Mouse (Mus musculus) layer of hippocampus, adult 18-20 months (tissue): Measurements from ENCODE around the gene Arfrp1. TPM values are rescaled to one million over a fixed set of nuclear protein-coding genes. Genes with fewer than 3 reads are reported as not detected.

Experiments
- DNase-seq, 2 experiments: peaks; one replicate each; pipeline ENCODE4 v3.0.0; 2022; ENCODE audit warnings: low spot score in 2 of 2
- total RNA-seq, 2 experiments: library from RNA; stranded (reverse); gene quantifications; 2 replicates each; pipeline ENCODE4 v1.2.3; 2021

Gene Arfrp1
- total RNA-seq, 2 experiments from 2014 or later, result 41.1 to 46.0 TPM

GRCm38 (mm10) chr2:181378701-181379100, 13.5 kb upstream of the Arfrp1 start:
- no peak for DNase-seq

- no peak for DNase-seq
These were observed 12.0 kb upstream of the Arfrp1 start for GRCm38 (mm10) chr2:181377230-181377629.

- DNase-seq, result no peak
These were observed 10.6 kb upstream of the Arfrp1 start for GRCm38 (mm10) chr2:181375787-181376186.

GRCm38 (mm10) chr2:181370001-181370400, 4.8 kb upstream of the Arfrp1 start:
- no peak for DNase-seq

- DNase-seq, result no peak
These were observed 461 bp upstream of the Arfrp1 start for GRCm38 (mm10) chr2:181365655-181366075.

GRCm38 (mm10) chr2:181364487-181364859, 731 bp downstream of the Arfrp1 start:
- DNase-seq, result no peak

GRCm38 (mm10) chr2:181363946-181364345, 1.3 kb downstream of the Arfrp1 start:
- no peak for DNase-seq

- no peak for DNase-seq
These were observed 8.4 kb downstream of the Arfrp1 start for GRCm38 (mm10) chr2:181356780-181357179.

- no peak for DNase-seq
These were observed 22.4 kb downstream of the Arfrp1 start for GRCm38 (mm10) chr2:181342766-181343165.

GRCm38 (mm10) chr2:181340426-181340825, 24.8 kb downstream of the Arfrp1 start:
- no peak for DNase-seq

GRCm38 (mm10) chr2:181334023-181334422, 31.2 kb downstream of the Arfrp1 start:
- peak; percentile 37 to 87 for DNase-seq

GRCm38 (mm10) chr2:181332542-181332941, 32.7 kb downstream of the Arfrp1 start:
- DNase-seq, result no peak

GRCm38 (mm10) chr2:181326098-181326497, 39.1 kb downstream of the Arfrp1 start:
- DNase-seq, result no peak

- no peak for DNase-seq
These were observed 43.1 kb downstream of the Arfrp1 start for GRCm38 (mm10) chr2:181322136-181322535.

- no peak for DNase-seq
These were observed 45.1 kb downstream of the Arfrp1 start for GRCm38 (mm10) chr2:181320103-181320499.

- peak; percentile 71 to 83 for DNase-seq
These were observed 45.7 kb downstream of the Arfrp1 start, which contains the start of gene Rtel1 for GRCm38 (mm10) chr2:181319248-181320102. Rtel1 (plus strand) TSS chr2:181319739.

- DNase-seq, result peak; percentile 66 to 75
These were observed 51.0 kb downstream of the Arfrp1 start, which contains the start of gene Stmn3 for GRCm38 (mm10) chr2:181314080-181314810. Stmn3 (minus strand) TSS chr2:181314500.

GRCm38 (mm10) chr2:181313344-181314079, 51.7 kb downstream of the Arfrp1 start:
- peak; percentile 16 to 40 for DNase-seq

- no peak for DNase-seq
These were observed 52.2 kb downstream of the Arfrp1 start for GRCm38 (mm10) chr2:181313006-181313343.

GRCm38 (mm10) chr2:181312435-181312834, 52.8 kb downstream of the Arfrp1 start:
- DNase-seq, result no peak
